Mouse (Mus musculus) layer of hippocampus, adult 2 months (tissue): ENCODE measurements at regions not wholly inside any gene's neighbourhood (a gene's known extent, or its start where the extent isn't known, plus 50 kb on each side); places are given as distances from the start of the nearest gene placed in this dataset.
A peak's percentile ranks its signal among the peaks of the same experiment; 100 is the strongest.

Experiments used
- DNase-seq, 2 experiments: peaks; one replicate each; pipeline ENCODE4 v3.0.0; 2022; ENCODE audit warnings: low spot score in 2 of 2
- H3K27ac ChIP-seq: fragments of 200-600 bp; 2 replicates; pipeline ENCODE4 v1.8.1; 2022
- H3K4me3 ChIP-seq: fragments of 200-600 bp; 2 replicates; pipeline ENCODE4 v1.8.1; 2022; ENCODE audit warnings: mild to moderate bottlenecking
- CTCF ChIP-seq: fragments of 200-600 bp; conservative IDR thresholded peaks from 2 replicates; pipeline ENCODE4 v1.8.1; 2022; ENCODE audit warnings: antibody characterized with exemption, mild to moderate bottlenecking, moderate library complexity

DNA sequence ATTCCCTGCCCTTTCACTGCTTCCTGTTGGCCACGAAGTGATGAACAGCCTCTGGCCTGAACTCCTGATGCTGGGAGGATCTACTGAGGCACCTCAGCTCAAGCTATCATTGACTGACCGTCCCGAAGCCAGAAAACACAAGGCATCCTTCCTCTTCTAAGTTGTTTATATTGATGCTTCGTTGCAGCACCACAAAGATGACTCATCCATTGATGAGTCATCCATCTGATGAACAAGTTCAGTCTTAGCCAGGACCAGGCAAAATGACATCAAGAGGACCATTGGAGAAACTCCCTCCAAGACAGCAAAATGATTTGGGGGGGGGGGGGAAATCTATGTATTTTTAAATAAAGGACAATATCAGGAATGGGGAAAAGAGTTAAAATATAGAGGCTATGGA is 144.5 kb downstream of the Rab28 start:
- TF ChIP-seq CTCF: no peak
- DNase-seq: no peak
- no peak overlapping the region for H3K4me3 ChIP-seq
- no peak overlapping the region for H3K27ac ChIP-seq

DNA sequence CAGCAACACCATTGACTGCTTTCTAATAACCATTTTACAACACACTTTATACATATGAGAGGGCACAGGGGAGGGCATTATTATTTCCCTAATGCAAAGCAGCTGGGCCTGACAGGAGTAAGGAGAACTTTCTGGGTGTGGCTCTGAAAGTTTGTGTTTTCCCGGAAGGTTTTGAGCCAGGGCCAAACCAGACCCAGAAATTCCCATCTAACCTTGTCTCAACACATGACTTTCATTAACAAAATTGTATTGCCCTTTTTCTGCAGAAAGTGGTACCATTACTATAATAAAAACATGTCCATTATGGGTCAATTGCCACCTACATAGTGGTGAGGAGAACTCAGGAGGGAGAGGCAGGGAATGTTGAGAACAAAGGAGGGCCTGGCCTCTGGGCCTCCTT is 145.7 kb downstream of the Rab28 start:
- DNase-seq: no peak
- Histone ChIP-seq H3K4me3 (no peak overlapping the region), H3K27ac (no peak overlapping the region)
- no peak for TF ChIP-seq CTCF

DNA sequence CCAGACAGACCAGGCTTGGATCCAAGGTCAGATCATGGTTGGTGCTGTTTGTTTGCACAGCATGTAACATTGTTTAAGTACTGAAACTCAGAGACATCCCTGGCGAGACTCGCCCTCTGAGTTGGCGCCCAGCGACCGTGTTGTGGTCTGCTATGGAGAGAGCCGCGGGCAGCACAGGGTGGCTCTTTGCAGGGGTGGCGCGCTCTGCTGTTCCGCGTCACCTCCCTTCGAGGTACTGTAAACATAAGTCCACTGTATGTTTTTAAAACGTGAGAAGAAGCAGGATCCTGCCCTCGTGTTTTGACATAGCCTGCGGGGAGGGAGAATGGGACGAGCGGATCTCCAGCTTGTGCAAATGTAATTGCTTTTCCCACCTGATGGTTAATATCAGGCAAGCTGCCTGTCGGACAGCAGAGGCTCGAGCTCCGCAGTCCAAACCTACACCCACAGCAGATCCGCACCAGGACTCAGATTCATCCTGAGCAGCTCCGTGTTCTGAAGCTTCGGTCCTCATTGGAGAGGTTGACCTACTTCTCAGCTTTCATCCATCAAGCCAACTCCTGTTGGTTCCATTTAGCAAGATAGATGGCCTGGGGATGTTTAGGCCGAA is 151.2 kb downstream of the Rab28 start:
- peak overlapping the region; percentile 41 for H3K4me3 ChIP-seq
- DNase-seq: no peak
- H3K27ac ChIP-seq: no peak overlapping the region
- no peak for TF ChIP-seq CTCF

DNA sequence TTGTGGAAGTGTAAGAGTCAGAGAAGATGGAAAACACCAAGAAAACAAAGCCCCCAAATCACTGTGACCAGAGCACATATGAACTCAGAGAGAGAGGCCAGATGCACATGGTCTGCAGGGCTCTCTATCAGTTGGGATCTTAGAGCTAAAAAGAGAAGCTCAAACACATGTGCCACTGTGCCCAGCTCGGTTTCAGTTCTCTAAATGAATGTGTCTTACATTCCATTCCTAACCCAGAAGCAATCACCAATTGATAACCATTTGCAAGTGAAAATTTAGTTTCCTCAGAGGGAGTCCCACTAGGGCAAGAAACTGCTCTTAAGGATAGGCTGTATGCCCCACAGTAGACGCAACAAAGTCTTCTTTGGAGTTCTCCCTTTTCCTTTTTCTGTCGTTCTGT is 153.6 kb downstream of the Rab28 start:
- Histone ChIP-seq H3K4me3 (no peak overlapping the region), H3K27ac (no peak overlapping the region)
- TF ChIP-seq CTCF: no peak
- no peak for DNase-seq

DNA sequence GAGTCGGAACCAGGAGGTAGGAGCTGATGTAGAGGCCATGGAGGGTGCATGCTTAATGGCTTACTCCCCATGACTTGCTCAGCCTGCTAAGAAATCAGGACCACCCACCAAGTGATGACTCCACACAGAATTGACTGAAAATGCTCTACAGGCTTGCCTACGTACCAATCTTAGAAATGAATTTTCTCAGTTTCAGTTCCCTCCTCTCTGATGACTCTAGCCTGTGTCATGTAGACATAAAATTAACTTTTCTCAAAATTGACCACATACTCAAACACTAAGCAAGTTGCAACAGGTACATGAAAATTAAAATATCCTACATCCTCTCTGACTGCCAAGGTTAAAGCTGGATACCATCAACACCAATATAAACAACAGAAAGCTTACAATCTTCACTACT is 157.9 kb downstream of the Rab28 start:
- no peak for TF ChIP-seq CTCF
- Histone ChIP-seq H3K4me3 (no peak overlapping the region), H3K27ac (no peak overlapping the region)
- no peak for DNase-seq

DNA sequence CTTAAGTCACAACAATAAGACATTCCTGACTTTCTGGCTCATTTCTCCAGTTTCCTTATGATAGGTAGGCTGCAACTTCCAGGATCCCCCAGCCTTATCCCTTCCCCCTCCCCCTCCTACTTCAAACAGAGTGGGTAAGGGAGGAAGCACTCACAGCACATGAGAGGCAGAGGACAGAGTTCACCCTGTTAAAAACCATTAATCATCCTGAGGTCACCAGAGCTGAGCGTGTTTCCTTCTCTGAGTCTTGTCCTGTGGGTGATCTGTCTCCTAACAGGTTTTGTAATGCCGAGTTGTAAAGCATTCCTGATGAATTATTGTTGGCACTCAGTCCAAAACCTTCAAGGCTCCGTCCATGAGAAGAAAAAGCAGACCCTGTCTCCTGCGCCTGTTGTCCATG is 161.0 kb downstream of the Rab28 start:
- no peak for DNase-seq
- TF ChIP-seq CTCF: no peak
- Histone ChIP-seq H3K4me3 (no peak overlapping the region), H3K27ac (no peak overlapping the region)

DNA sequence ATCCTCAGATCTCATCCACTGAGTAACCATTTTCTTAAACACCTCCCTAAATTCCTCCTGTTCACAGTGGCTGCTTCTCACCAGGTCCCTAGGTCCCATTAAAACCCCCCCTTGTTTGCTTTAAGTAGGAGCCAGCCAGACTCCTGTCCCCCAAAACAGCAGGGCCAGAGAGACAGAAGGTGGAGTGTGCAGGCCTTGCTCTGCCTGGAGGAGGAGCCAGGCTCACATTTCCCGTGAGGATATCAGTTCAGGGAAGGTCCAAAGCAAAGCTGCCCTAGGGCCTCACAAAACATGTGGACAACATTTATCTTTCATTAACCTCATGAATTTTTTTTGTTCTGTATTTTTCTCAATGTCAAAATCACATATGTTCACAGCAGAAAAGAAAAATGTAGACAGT is 167.2 kb downstream of the Rab28 start:
- DNase-seq: no peak
- no peak overlapping the region for H3K4me3 ChIP-seq
- no peak overlapping the region for H3K27ac ChIP-seq
- no peak for TF ChIP-seq CTCF

DNA sequence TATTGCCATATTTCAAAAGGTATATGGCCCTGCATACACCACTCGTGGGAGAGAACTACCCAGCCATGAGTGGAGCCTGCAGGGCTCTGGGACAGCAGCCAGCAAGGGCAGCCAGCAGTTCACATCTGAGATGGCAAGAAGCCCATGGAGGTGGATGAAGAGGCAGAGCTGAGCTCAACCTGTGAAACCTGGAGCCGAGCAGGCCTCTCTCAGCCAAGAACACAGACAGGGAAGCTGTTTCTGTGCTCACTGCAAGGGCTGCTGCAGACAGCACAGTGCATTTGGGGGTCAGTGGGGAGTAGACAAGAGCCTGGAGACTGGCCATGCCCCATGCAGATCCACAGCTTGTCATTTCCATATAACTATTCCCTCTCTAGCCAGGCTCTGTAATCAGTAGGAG is 173.4 kb downstream of the Rab28 start:
- no peak for DNase-seq
- Histone ChIP-seq H3K4me3 (no peak overlapping the region), H3K27ac (no peak overlapping the region)
- TF ChIP-seq CTCF: no peak
